Mouse (Mus musculus): ENCODE results near the gene Usp37.
"Not testable (repeated sequence)": the region's sequence is repeated elsewhere in the genome, so short reads cannot be mapped to it uniquely, and the experiment has no call there.

Gene Usp37

GRCm38 (mm10) chr1:74396456-74397222 lies 147.4 kb downstream of the Usp37 start:
- not testable (repeated sequence) for DNase-seq

- DNase-seq = no peak
Observed at GRCm38 (mm10) chr1:74395290-74395689, 148.8 kb downstream of the Usp37 start.

- DNase-seq = no peak
Observed at GRCm38 (mm10) chr1:74394858-74395257, 149.2 kb downstream of the Usp37 start.

GRCm38 (mm10) chr1:74394311-74394710 lies 149.8 kb downstream of the Usp37 start:
- no peak for DNase-seq

- no peak for DNase-seq
Observed at GRCm38 (mm10) chr1:74393697-74394096, 150.4 kb downstream of the Usp37 start.

GRCm38 (mm10) chr1:74393010-74393409 lies 151.1 kb downstream of the Usp37 start:
- no peak for DNase-seq

- DNase-seq = no peak
Observed at GRCm38 (mm10) chr1:74392446-74392994, 151.6 kb downstream of the Usp37 start.

- peak; percentile 43 for DNase-seq
Observed at GRCm38 (mm10) chr1:74391844-74392441, 152.1 kb downstream of the Usp37 start.

GRCm38 (mm10) chr1:74390924-74391748 lies 152.9 kb downstream of the Usp37 start, which contains the start of gene Ctdsp1:
Ctdsp1 (plus strand) TSS chr1:74391509.
- peak; percentile 97 for DNase-seq

- DNase-seq = peak; percentile 52
Observed at GRCm38 (mm10) chr1:74390287-74390906, 153.7 kb downstream of the Usp37 start.

- no peak for DNase-seq
Observed at GRCm38 (mm10) chr1:74389831-74390286, 154.2 kb downstream of the Usp37 start.

GRCm38 (mm10) chr1:74388398-74388920 lies 155.6 kb downstream of the Usp37 start:
- no peak for DNase-seq

GRCm38 (mm10) chr1:74387386-74387988 lies 156.6 kb downstream of the Usp37 start:
- no peak for DNase-seq

- DNase-seq = peak; percentile 81
Observed at GRCm38 (mm10) chr1:74386714-74387385, 157.2 kb downstream of the Usp37 start.

GRCm38 (mm10) chr1:74386363-74386713 lies 157.7 kb downstream of the Usp37 start:
- DNase-seq = no peak

- no peak for DNase-seq
Observed at GRCm38 (mm10) chr1:74385531-74385930, 158.6 kb downstream of the Usp37 start.

Data from right cerebral cortex, postnatal 14 days (tissue).